Mouse (Mus musculus) cerebellum, postnatal 14 days (tissue): ENCODE data around the gene Pde9a.

ENCODE experiments used
- DNase-seq, 2 experiments: peaks; one replicate each; pipeline ENCODE4 v3.0.0; 2021; ENCODE audit warnings: mixed read lengths in 2 of 2

Pde9a gene

GRCm38 (mm10) chr17:31519344-31519945 is 133.4 kb downstream of the Pde9a start:
- no peak for DNase-seq

DNA sequence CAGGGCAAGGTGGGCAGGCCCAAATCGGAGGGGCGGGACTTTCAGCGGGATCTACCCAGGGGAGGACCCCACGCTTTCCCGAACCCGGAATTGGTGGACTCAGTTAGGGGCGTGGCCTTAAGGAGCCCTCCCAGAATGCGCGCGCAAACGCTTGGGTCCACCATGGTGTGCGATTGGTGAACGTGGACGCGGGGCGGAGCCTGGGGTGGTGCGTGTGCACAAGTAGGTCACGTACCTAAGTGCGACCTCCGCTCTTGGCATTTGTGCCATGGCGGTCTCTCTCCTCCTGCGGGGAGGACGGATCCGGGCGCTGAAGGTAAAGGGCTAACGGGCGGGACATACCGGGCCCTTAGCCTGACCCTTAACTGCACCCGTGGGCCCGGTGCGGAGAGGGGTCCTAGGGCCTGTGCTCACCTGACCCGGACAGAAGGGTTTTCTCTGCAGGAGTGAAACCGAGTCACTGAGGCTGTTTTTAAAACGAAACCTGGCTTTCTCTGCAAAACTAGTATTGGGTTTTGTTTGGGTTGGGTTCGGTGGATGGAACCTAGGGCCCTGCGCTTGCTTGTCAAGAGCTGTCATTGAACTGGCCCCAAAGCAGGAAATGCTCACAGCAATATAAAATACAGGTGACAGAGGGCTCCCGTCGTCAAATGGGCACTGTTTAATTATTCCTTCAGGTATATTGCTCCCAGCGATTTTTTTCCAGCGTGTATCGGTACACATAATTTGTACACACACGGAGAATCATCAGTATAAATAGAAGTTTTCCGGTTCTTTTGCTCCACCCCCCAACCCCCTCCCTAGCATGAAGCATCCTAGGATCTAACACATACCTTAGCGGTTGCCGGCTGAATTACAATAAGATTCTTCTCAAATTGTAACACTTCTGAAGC is 134.2 kb downstream of the Pde9a start, which contains the start of the genes Wdr4 and Ndufv3:
Wdr4 (minus strand) TSS at position 35 of the 893 bp plus-strand sequence.
Ndufv3 (plus strand) TSS at position 170 of the 893 bp plus-strand sequence.
- DNase-seq: peak; percentile 99

DNA sequence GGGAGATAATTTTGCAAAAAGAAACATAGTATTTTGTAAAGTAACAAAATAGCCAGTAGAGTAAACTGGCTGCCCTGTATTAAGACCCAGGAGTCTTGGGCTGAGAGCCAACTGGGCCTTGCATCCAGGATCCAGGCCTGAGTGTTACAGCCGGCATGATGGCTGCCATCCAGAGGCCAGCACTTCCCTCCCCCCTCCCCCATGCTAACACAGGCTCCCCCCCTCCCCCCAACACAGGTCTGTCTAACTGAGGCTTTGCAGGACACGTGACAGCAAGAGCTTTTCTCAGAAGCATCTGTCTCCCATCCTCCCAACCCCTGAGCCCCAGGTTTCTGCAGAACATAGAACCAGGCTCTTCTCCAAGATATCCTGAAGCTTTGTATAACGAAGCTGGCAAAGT is 134.9 kb downstream of the Pde9a start:
- peak; percentile 95 to 96 for DNase-seq

DNA sequence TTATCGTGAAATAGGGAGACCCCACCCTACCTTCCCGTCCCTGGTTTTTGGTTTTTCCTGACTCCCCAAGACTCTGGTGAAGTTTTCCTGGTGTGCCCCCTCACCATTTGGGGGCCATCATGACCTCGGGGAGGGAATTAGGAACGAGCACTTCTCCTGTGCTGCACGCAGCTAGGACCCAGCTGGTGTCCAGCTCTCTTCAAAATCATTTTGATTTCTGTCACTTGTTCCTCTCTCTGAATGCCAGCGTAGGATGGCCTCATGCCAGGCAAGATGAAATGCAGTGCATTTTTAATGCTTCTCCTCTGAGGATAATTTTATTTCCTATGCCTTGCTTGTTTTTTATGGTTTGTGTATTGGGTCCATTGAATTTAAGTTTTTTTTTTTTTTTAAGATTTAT is 135.9 kb downstream of the Pde9a start:
- DNase-seq: peak; percentile 77 to 78

GRCm38 (mm10) chr17:31525114-31525513 is 139.1 kb downstream of the Pde9a start:
- no peak for DNase-seq

GRCm38 (mm10) chr17:31525816-31526215 is 139.8 kb downstream of the Pde9a start:
- DNase-seq: no peak
